Mouse (Mus musculus) forebrain, postnatal 0 days (tissue): ENCODE measurements at regions not wholly inside any gene's neighbourhood (a gene's known extent, or its start where the extent isn't known, plus 50 kb on each side); places are given as distances from the start of the nearest gene placed in this dataset.
A peak's percentile ranks its signal among the peaks of the same experiment; 100 is the strongest.

ENCODE experiments used
- ATAC-seq: fragments of 200-750 bp; cut with Nextera tagmentation; 2 replicates; pipeline ENCODE4 v1.8.0; 2017; ENCODE audit warnings: mild to moderate bottlenecking, moderate library complexity
- DNase-seq: peaks from one replicate; pipeline ENCODE4 v3.0.0-alpha.2; 2015
- H3K27ac ChIP-seq: fragments of 300-500 bp; sonication (generic); 2 replicates; pipeline ENCODE4 v1.5.1; 2014; ENCODE audit warnings: low read depth, mild to moderate bottlenecking, antibody characterized with exemption, low read length, moderate library complexity, mixed read lengths
- H3K27me3 ChIP-seq: fragments of 300-500 bp; sonication (generic); 2 replicates; pipeline ENCODE4 v1.6.1; 2014; ENCODE audit warnings: mild to moderate bottlenecking, low read length, mixed read lengths; ENCODE audit not compliant: insufficient read depth
- H3K36me3 ChIP-seq: fragments of 300-500 bp; sonication (generic); 2 replicates; pipeline ENCODE4 v1.6.1; 2014; ENCODE audit warnings: mild to moderate bottlenecking, moderate library complexity; ENCODE audit not compliant: insufficient read depth
- H3K4me1 ChIP-seq: fragments of 300-500 bp; sonication (generic); 2 replicates; pipeline ENCODE4 v1.6.1; 2014; ENCODE audit warnings: antibody characterized with exemption; ENCODE audit not compliant: insufficient read depth
- H3K4me2 ChIP-seq: fragments of 300-500 bp; sonication (generic); 2 replicates; pipeline ENCODE4 v1.6.1; 2014; ENCODE audit warnings: low read depth, mild to moderate bottlenecking, moderate library complexity
- H3K4me3 ChIP-seq: fragments of 300-500 bp; sonication (generic); 2 replicates; pipeline ENCODE4 v1.5.1; 2014; ENCODE audit warnings: low read depth, low read length, mixed read lengths
- H3K9ac ChIP-seq: fragments of 300-500 bp; sonication (generic); 2 replicates; pipeline ENCODE4 v1.6.1; 2014; ENCODE audit warnings: mild to moderate bottlenecking
- H3K9me3 ChIP-seq: fragments of 300-500 bp; sonication (generic); 2 replicates; pipeline ENCODE4 v1.6.1; 2016; ENCODE audit warnings: low read length
- CTCF ChIP-seq: sonication (generic); IDR thresholded peaks from 2 replicates; pipeline ENCODE4 v1.5.1; 2016; ENCODE audit warnings: antibody characterized with exemption, control low read depth, low read depth
- WGBS: fragments of 180-500 bp; shearing (Covaris S2); extraction: QIAGEN DNeasy Blood & Tissue Kit; methylation state at CpG from one replicate; pipeline ENCODE4 v1.1.7; 2014; 5-methylcytosine and 5-hydroxymethylcytosine counted together

GRCm38 (mm10) chr15:72150581-72150980, 1683.8 kb upstream of the Gm6569 start:
- Histone ChIP-seq H3K36me3 (no peaks in the 10 kb centered on the region), H3K9me3 (no peaks in the 10 kb centered on the region), H3K4me3 (no peak overlapping the region), H3K27me3 (no peaks in the 10 kb centered on the region), H3K27ac (no peak overlapping the region), H3K9ac (no peak overlapping the region), H3K4me2 (no peak overlapping the region), H3K4me1 (no peaks in the 10 kb centered on the region)
- 83% methylated on average over 6 of the region's 6 CpGs for WGBS
- ATAC-seq (no peak), DNase-seq (no peak)
- no peak for TF ChIP-seq CTCF

DNA sequence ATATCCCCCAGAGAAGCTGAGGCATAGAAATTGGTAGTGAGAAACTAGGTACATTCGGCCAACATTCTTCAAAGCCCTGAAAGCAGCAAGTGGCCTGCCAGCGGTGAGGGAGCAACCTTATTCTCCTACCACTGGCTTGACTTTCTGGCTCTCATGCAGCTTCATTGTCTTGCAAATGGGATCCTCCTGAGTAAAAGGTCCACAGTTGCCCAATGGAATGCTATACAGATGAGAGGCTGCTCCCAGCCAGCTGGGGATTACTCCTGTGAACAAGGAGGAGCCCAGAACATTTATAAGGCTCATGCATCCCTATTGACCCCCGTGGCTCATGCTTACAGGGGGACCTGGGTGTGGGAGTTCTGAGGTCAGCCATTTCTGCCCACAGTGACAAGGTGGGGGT, 1675.9 kb upstream of the Gm6569 start:
- H3K4me1 ChIP-seq = no peaks in the 10 kb centered on the region
- ATAC-seq (no peak), DNase-seq (no peak)
- no peaks in the 10 kb centered on the region for H3K36me3 ChIP-seq
- 48% methylated on average over 3 of the region's 3 CpGs for WGBS
- H3K9ac ChIP-seq = no peak overlapping the region
- H3K4me3 ChIP-seq = no peak overlapping the region
- H3K27ac ChIP-seq = no peak overlapping the region
- no peak overlapping the region for H3K4me2 ChIP-seq
- H3K9me3 ChIP-seq = no peaks in the 10 kb centered on the region
- H3K27me3 ChIP-seq = no peaks in the 10 kb centered on the region
- no peak for TF ChIP-seq CTCF

DNA sequence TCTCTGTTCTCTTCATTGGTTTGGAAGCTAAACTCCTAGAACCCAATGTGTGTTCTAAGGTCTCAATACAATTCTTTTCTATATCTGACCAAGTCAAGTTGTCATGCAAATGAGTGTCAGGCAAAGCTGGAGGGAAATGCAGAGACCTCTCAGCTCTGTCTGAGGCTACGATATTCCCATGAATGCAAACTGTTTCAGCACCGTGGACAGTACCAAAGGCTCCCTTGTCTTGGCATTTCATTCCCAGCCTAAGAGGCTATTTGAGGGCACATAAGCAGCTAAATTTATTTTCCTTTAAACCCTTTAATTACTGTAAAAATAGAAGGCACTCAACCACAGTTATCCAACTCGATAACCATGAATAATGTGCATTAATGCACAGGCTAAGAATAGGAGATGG, 1633.5 kb upstream of the Gm6569 start:
- no peak for ATAC-seq
- TF ChIP-seq CTCF = no peak
- Histone ChIP-seq H3K4me2 (no peak overlapping the region), H3K9me3 (no peaks in the 10 kb centered on the region), H3K4me3 (no peak overlapping the region), H3K27me3 (no peaks in the 10 kb centered on the region), H3K27ac (no peak overlapping the region), H3K9ac (no peak overlapping the region), H3K36me3 (no peaks in the 10 kb centered on the region), H3K4me1 (no peaks in the 10 kb centered on the region)
- DNase-seq = no peak
- WGBS = 15% methylated on average over 3 of the region's 3 CpGs

GRCm38 (mm10) chr15:72201791-72202190, 1632.6 kb upstream of the Gm6569 start:
- ATAC-seq (no peak), DNase-seq (no peak)
- no peaks in the 10 kb centered on the region for H3K36me3 ChIP-seq
- no peaks in the 10 kb centered on the region for H3K4me1 ChIP-seq
- H3K4me3 ChIP-seq = no peak overlapping the region
- no peak overlapping the region for H3K27ac ChIP-seq
- H3K4me2 ChIP-seq = no peak overlapping the region
- no peak for TF ChIP-seq CTCF
- H3K9ac ChIP-seq = no peak overlapping the region
- WGBS = 57% methylated on average over 1 of the region's 1 CpGs
- no peaks in the 10 kb centered on the region for H3K9me3 ChIP-seq
- H3K27me3 ChIP-seq = no peaks in the 10 kb centered on the region

- 43% methylated on average over 8 of the region's 8 CpGs for WGBS
- Histone ChIP-seq H3K9me3 (no peaks in the 10 kb centered on the region), H3K4me3 (no peak overlapping the region), H3K4me2 (no peak overlapping the region), H3K27me3 (no peaks in the 10 kb centered on the region), H3K4me1 (no peaks in the 10 kb centered on the region), H3K27ac (no peak overlapping the region), H3K36me3 (no peaks in the 10 kb centered on the region), H3K9ac (0 out of 2 replicates have a peak overlapping the region, but pooled peaks have one; percentile 10)
- no peak for TF ChIP-seq CTCF
- ATAC-seq (peak; percentile 3; the same call in 1 of the 2 replicates), DNase-seq (peak; percentile 7)
Measured at GRCm38 (mm10) chr15:72205240-72205799, 1629.0 kb upstream of the Gm6569 start.

- ATAC-seq (peak; percentile 95), DNase-seq (peak; percentile 94)
- no peak overlapping the region for H3K4me3 ChIP-seq
- H3K36me3 ChIP-seq = no peaks in the 10 kb centered on the region
- H3K4me2 ChIP-seq = peak overlapping the region; percentile 31
- peak; percentile 92 for TF ChIP-seq CTCF
- H3K27ac ChIP-seq = no peak overlapping the region
- H3K27me3 ChIP-seq = no peaks in the 10 kb centered on the region
- H3K9me3 ChIP-seq = no peaks in the 10 kb centered on the region
- 0 out of 2 replicates have a peak overlapping the region, but pooled peaks have one; percentile 10 for H3K9ac ChIP-seq
- 10% methylated on average over 9 of the region's 9 CpGs for WGBS
- H3K4me1 ChIP-seq = no peaks in the 10 kb centered on the region
Measured at GRCm38 (mm10) chr15:72205950-72206349, 1628.4 kb upstream of the Gm6569 start.

DNA sequence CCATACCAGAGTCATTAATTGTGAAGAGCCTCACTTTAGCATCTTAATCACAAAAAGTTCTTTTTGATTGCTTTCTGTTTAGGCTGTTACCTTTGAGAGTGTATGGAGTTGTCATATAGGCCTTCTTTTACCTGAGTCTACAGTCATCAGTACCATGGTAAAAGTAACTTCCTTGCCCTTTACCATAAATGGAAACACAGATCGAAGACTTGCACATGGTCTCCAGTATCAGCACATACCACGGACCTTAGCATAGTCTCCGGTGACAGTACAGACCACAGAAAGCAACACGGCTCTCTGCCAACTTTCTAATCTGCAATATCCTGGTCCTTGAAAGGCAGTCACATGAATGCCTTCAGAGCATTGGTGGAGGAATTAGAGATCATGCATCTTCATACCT, 1626.8 kb upstream of the Gm6569 start:
- no peak overlapping the region for H3K4me3 ChIP-seq
- 90% methylated on average over 4 of the region's 4 CpGs for WGBS
- no peak overlapping the region for H3K9ac ChIP-seq
- no peaks in the 10 kb centered on the region for H3K27me3 ChIP-seq
- no peaks in the 10 kb centered on the region for H3K9me3 ChIP-seq
- no peak overlapping the region for H3K4me2 ChIP-seq
- H3K36me3 ChIP-seq = no peaks in the 10 kb centered on the region
- DNase-seq (no peak), ATAC-seq (no peak)
- TF ChIP-seq CTCF = no peak
- no peaks in the 10 kb centered on the region for H3K4me1 ChIP-seq
- no peak overlapping the region for H3K27ac ChIP-seq
